Mouse (Mus musculus): Measurements from ENCODE around the gene Tada1.

DNA sequence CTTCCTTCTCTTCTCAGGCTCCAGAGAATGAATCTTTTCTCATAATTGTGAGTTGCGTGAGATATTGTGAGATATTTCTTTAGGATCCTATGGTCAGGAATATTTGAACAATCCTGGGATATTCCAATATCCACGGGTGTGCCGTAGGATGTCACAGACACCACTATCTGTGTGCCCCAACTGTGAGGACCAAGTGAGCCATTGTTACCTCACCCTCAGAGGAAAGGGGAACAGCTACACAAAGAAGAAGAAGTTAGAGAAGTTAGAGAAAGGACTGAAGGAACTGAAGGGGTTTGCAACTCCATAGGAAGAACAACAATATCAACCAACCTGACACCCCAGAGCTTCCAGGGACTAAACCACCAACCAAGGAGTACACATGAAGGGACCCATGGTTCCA lies 63.1 kb downstream of the Tada1 start:
- TF ChIP-seq POLR2A (IDR thresholded peaks at IDR 0.05; ENCODE audit: low read depth, low read length) (no peak), CTCF (conservative IDR thresholded peaks at IDR 0.05; ENCODE audit: insufficient read depth, insufficient read length, low read depth, low read length) (no peak)

Measured in kidney, adult 2 months (tissue).